Mouse (Mus musculus): ENCODE results near the gene Egfl8.

Egfl8 gene

GRCm38 (mm10) chr17:34615871-34616270 lies at the start of gene Egfl8:
TSS of gene Egfl8 (minus strand) at chr17:34615971.
- no peak for DNase-seq (ENCODE audit: low spot score)

- DNase-seq (ENCODE audit: low spot score): no peak
These were observed 48.7 kb upstream of the Egfl8 start for GRCm38 (mm10) chr17:34664472-34664871.

- DNase-seq (ENCODE audit: low spot score): no peak
These were observed 47.8 kb upstream of the Egfl8 start for GRCm38 (mm10) chr17:34663558-34663957.

GRCm38 (mm10) chr17:34662978-34663377 lies 47.2 kb upstream of the Egfl8 start:
- no peak for DNase-seq (ENCODE audit: low spot score)

- no peak for DNase-seq (ENCODE audit: low spot score)
These were observed 46.7 kb upstream of the Egfl8 start for GRCm38 (mm10) chr17:34662468-34662867.

GRCm38 (mm10) chr17:34661121-34661591 lies 45.4 kb upstream of the Egfl8 start:
- DNase-seq (ENCODE audit: low spot score): no peak

- DNase-seq (ENCODE audit: low spot score): no peak
These were observed 44.6 kb upstream of the Egfl8 start for GRCm38 (mm10) chr17:34660259-34660820.

- no peak for DNase-seq (ENCODE audit: low spot score)
These were observed 44.1 kb upstream of the Egfl8 start for GRCm38 (mm10) chr17:34659897-34660214.

- no peak for DNase-seq (ENCODE audit: low spot score)
These were observed 43.6 kb upstream of the Egfl8 start for GRCm38 (mm10) chr17:34659181-34659896.

GRCm38 (mm10) chr17:34658591-34658990 lies 42.8 kb upstream of the Egfl8 start:
- DNase-seq (ENCODE audit: low spot score): no peak

GRCm38 (mm10) chr17:34658145-34658544 lies 42.4 kb upstream of the Egfl8 start:
- no peak for DNase-seq (ENCODE audit: low spot score)

GRCm38 (mm10) chr17:34657271-34657670 lies 41.5 kb upstream of the Egfl8 start:
- no peak for DNase-seq (ENCODE audit: low spot score)

- DNase-seq (ENCODE audit: low spot score): no peak
These were observed 40.9 kb upstream of the Egfl8 start for GRCm38 (mm10) chr17:34656666-34657065.

- no peak for DNase-seq (ENCODE audit: low spot score)
These were observed 39.8 kb upstream of the Egfl8 start for GRCm38 (mm10) chr17:34655581-34655991.

GRCm38 (mm10) chr17:34655160-34655559 lies 39.4 kb upstream of the Egfl8 start:
- no peak for DNase-seq (ENCODE audit: low spot score)

GRCm38 (mm10) chr17:34654392-34654791 lies 38.6 kb upstream of the Egfl8 start:
- no peak for DNase-seq (ENCODE audit: low spot score)

GRCm38 (mm10) chr17:34653746-34654285 lies 38.0 kb upstream of the Egfl8 start:
- DNase-seq (ENCODE audit: low spot score): no peak

- no peak for DNase-seq (ENCODE audit: low spot score)
These were observed 37.2 kb upstream of the Egfl8 start for GRCm38 (mm10) chr17:34652985-34653384.

GRCm38 (mm10) chr17:34652546-34652945 lies 36.8 kb upstream of the Egfl8 start:
- no peak for DNase-seq (ENCODE audit: low spot score)

GRCm38 (mm10) chr17:34651507-34652221 lies 35.9 kb upstream of the Egfl8 start:
- DNase-seq (ENCODE audit: low spot score): no peak

GRCm38 (mm10) chr17:34650781-34651180 lies 35.0 kb upstream of the Egfl8 start:
- DNase-seq (ENCODE audit: low spot score): no peak

GRCm38 (mm10) chr17:34649106-34649864 lies 33.5 kb upstream of the Egfl8 start:
- no peak for DNase-seq (ENCODE audit: low spot score)
